Mouse (Mus musculus): ENCODE measurements at regions not wholly inside any gene's neighbourhood (a gene's known extent, or its start where the extent isn't known, plus 50 kb on each side); places are given as distances from the start of the nearest gene placed in this dataset.

DNA sequence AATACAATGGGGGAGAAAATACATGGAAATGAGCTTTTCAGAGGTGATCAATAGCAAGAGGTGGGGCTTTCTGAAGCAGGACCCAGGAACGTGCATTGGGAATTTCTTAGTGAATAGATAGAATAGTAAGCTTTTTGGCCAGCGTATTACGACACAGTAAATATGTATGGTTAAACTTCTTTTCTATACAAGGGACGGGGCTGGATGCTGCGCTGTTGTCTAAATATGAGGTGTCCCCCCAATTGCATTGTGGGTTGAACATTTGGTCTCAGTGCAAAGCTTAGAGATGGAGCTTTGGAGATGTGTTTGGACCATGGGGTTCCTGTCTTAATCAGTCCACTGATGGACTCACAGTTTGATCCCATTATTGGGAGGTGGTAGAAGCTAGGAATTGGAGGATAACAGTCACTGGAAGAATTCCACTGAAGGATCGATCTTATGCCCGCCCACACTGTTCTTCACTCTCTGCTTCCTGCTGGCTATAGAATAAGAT is 168.6 kb downstream of the Gm19410 start:
- DNase-seq (ENCODE audit: low spot score in 2 of 2): no peak

DNA sequence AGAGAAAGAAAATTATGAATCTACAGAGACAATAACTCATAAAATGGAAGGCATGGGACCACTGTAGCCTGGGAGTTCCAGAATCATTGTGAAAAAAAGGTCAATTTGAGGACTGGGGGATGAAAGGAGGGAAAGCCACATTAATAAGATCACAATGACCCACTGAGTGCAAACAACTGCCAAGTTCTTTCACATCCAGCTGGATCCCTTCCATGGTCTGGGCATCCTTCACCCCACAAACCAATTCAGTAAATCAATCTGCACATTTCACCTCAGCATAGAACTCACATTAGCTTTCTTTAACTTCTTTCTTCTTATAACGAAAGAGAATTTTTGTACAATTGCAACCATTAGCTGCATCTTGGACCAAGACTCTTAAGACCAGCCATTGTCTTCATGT is 169.4 kb downstream of the Gm19410 start:
- no peak for DNase-seq (ENCODE audit: low spot score in 2 of 2)

DNA sequence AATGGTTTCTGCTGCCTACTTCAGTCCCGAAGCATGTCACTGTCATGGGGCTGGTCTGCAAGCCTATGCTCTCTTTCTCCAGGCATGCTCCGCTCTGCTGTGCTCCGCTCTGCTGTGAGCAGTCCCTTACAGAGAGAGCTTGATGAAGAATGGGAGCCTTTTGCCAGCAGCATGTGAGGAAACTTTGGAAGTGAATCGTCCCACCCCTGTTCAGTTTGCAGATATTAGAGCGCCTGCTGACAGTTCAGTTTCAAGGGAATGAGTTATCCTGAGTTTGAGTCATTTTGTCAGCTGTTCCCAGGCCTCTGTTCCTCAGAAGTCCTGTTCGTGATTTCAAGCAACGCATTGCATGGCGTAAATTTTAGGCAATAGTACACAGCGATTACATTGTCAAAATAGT is 173.6 kb downstream of the Gm19410 start:
- no peak for DNase-seq (ENCODE audit: low spot score in 2 of 2)

DNA sequence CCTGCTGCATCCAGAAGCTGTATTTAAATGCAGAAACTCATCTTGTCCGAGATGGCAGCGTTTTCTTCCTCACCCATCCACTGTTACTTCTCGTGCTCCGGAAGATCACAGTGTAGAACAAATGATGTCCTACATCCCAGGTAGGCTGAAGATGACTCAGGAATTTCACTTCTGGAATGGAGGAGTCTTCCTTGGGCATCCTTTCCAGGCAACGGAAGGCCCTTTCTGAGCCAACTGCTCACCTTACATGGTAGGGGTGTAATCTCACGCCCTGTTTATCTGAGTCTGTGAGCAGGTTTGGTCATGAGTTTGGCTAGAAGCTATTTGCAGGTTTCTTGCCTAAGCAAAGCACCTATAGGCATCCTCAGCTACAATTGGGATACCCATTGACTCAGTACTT is 176.9 kb downstream of the Gm19410 start:
- DNase-seq (ENCODE audit: low spot score in 2 of 2): no peak

DNA sequence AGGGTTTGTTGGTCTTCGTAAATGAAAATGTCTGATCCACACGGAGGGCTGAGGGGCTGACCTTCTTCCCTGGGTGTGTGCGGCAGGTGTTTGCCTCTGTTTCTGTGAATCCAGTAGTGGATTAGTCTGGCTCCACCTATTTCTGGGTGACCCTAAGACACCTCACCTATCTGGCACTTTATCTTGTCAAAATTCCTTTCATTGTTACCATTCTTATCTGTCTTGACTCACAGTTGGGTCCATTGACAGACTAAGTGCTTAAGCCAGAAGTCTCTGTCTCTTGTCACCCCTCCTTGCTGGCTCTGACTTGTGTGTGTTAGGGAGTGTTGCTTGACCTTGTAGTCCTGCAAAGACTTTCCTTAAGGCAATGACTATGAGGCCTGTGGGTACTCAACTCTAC is 178.1 kb downstream of the Gm19410 start:
- no peak for DNase-seq (ENCODE audit: low spot score in 2 of 2)

DNA sequence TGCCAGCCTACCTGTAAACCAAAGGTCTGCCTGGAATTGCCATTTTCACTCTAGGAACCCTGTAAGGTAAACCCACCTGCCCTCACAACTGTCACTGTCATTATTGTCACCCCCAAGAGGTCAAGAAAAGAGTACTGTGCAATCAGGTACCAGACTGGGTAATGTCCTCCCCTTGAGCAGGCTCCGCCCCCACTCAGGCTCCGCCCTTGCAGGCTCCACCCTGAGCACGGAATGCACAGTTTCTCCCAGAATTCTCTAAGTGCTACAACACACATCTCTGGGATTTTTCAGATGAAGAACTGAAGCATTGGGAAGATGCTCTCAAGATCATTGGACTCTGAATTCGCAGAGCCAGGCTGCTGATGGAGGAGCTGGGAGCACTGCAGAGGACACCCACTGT is 178.9 kb downstream of the Gm19410 start:
- no peak for DNase-seq (ENCODE audit: low spot score in 2 of 2)

DNA sequence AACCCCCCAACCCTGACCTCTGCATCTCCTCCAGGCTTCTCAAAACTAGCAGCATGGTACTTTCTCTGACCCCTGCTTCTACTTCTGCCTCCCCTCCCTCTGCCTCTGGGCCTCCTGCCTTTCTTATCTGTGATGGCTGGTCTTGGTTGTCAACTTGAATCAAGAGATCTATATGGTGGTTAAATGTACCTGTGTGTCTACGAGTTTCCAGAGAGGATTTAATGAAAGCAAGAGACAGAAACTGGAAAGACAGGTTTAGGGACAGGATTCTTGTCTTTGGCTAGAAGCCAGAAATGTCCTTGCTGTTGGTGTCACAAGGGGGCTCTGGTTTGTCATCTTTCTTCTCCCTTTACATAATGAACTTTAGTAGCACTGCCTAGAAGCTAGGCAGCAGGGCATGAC is 180.9 kb downstream of the Gm19410 start:
- DNase-seq (ENCODE audit: low spot score in 2 of 2): peak; percentile 26

DNA sequence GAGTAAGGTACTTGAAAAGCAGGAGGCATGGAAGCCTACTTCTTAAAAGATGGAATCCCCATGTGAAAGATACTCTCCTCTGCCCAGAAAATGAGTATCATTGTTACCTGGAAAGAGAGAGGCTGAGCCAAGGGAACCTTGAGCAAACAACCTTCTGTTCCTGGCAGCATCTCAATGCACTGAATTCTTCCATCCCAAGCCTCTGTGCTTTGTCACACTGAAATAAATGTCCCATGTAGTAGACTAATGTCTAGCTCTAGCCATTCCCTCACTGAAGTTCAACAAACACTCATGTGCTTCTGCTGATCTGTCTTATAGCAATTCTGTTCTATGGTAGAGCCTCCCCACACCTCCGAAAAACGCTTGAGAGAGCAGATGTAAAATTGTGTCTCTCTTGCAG is 182.6 kb downstream of the Gm19410 start:
- DNase-seq (ENCODE audit: low spot score in 2 of 2): no peak

DNA sequence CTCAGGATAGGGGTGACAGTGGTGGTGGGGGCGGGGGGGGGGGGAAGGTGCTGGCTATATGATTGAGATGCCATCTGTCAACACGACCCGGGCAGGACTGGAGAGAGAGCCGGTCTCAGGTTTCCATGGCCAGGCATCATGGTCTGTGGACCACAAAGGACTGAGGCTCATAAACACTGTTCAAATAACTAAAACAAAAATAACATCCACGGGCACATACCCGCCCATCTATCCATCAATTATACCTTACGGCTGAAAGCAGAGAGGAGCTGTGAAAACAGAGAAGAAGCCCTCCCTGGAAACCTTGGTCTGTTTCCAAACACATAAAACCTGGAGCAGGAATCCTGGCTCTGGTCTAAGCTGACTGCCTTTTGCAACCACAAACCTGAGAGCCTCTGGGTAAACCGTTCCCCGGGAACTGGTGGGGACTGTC is 183.2 kb downstream of the Gm19410 start:
- no peak for DNase-seq (ENCODE audit: low spot score in 2 of 2)

DNA sequence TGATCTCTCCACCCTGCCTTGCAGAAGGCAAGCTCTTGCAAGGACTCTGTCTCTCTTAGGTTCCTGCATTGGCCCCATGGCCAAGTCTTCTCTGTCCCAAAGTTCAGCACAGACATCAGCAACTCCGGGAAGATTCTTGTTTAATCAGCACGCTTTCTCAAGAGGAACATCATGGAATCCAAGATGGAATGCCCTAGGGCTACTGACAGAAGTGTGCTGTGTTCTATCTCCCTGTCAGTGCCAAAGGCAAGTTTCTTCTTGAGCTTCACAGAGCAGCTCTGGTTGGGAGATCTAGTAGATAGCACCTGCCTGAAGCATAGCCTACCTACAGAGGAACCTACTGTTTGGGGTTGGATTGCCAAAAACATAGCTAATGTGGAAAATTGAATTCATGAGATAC is 189.9 kb downstream of the Gm19410 start:
- DNase-seq (ENCODE audit: low spot score in 2 of 2): no peak

DNA sequence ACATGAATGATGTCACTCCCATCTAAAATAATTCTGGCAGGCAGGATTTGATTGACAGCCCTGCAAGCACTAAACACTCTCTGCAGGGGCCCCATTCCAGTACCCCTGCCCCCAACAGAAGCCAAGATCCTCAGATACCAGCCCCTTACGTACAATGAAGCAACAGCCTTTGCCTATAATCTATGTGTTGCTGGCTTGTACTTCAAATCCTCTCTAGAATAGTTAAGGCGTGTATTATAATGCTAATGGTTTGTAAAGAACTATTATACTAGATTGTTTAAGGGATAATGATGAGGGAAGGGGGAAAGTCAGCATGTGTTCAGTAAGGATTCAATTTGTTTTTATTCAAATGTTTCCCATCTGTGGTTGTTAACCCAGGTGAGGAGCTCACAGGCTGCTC is 190.7 kb downstream of the Gm19410 start:
- DNase-seq (ENCODE audit: low spot score in 2 of 2): no peak

DNA sequence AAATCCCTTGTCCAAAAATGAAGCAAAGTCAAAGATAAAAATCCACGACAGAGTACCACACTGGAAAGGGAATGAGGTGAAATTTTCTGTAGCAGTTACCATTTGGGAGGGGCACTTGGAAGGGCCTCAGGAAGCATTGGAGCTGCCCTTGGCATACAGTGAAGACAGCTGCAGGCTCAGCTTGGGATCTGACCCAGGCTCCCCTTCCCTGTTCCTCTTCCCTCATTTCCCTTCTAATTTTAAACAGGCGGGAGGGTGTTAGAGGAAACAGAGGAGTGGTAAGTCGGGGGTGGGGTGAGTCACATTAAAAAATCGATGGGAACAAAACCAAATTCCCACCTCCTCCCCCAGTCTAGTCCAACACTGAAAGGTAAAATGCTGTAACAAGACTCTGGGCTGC is 193.6 kb downstream of the Gm19410 start:
- no peak for DNase-seq (ENCODE audit: low spot score in 2 of 2)

DNA sequence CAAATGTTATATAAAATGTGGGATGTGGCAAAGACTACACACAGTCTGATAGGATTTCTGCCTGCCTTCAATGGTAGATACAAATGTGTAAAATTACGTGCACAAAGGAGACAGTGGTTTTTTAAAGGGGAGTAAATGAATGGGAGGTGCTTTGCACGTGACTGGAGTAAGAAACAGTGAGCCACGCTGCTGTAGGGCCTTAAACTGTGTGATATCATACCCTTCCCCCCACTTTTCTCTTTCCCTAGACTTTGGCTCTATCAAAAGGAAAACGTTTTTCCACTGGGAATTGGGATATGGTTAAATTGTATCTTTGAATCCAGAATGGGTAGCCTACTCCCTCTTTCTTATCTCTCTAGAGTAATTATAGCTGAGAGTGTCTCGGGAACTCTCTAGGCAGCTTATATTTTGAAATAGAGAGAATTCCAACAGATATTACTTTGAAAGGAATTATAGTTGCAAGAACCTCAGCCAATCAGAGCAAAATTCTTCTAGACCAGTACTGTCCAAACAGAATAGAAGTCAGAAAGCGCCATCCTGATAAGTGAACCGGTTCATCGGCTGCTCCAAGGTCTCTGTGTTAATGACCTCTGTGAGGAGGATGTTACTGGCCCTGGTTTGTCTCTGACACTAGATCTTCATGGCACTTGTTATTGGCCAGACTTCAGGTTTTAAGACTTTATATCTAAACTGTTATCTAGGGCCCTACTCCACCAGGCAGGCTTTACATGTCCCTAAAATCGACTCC is 195.5 kb downstream of the Gm19410 start:
- DNase-seq (ENCODE audit: low spot score in 2 of 2): no peak

DNA sequence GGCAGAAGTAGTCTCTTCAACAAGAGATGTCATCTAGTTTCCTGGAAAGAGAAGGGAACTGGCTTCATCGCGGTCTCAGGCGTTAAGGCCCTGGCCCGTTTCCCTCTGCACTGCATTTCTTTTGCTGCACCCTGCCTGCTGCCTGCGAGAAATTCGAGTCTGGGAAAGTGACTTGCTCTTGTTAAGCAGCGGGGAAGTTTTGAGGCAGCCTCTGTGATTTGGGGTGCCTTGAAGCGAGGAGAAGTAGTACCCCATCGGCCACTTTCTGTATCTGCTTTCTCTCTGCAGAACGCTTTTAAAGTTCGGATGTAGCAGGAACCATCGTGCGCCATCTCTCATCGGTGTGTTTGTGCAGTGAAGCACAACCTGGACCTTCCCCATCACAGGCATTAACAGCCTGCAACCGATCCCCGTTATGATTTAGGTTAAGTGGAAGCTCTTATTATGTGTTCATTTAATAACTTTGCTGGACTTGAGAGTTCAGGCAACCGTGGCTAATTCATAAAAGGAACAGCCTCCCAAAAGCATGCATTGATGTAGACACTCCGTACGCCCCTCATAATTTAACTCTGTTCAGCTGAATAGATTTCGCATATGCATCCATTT is 196.1 kb downstream of the Gm19410 start:
- no peak for DNase-seq (ENCODE audit: low spot score in 2 of 2)

DNA sequence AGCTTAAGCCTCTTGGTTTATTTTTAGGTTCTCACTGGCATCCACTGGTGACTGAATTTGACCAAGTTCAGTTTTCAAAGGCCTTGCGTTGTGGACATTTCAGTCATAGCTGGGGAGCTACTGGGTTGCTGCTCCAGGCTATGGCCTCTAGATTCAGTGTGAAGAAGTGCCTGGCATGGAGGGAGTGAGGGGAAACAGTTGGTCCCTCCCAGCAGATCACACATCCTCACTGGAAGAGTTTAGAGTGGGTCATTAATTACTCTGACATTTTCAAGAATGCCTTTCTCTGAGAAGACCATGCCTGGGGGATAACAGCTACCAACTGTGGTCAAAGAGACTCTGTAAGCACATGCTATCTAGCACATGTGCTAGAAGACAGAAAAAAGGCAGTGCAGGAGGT is 199.3 kb downstream of the Gm19410 start:
- DNase-seq (ENCODE audit: low spot score in 2 of 2): no peak

DNA sequence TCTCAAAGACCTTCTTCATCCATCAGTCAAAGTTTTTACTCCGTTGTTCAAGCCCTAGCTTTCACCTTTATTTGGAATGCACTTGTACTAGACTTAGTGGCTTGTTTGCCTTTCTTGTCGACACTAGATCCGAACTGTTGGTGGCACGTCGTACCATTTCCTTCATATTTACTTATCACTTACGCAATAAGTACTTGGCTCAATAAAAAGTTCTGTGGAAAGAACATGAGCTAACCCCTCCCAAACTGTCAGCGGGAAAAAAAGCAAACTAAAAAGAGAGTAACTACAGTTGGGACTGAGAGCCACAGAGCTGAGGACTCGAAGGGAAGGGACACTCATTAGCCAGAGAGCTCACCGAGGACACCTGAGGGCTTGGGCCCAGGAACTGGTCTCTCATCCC is 202.8 kb downstream of the Gm19410 start:
- DNase-seq (ENCODE audit: low spot score in 2 of 2): no peak

DNA sequence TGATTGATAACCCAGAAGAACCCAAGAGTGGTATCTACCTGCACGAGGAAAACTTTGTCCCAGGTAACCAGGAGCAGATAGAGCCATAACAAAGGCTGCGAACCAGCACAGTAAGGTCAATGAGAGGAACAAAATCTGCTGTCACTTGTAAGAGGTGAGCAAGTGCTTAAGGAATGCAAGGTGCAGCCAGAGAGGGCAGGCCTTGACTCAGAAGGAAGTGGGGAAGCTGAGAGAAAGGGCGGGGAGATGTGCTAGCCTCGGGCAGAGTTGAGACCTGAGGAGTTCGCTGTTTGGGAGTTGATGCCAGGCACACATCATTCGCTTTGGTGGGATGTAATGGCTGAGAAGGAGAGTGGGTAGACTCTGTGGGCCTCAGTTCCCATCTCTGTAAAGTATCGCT is 205.5 kb downstream of the Gm19410 start:
- peak; percentile 28 to 30 for DNase-seq (ENCODE audit: low spot score in 2 of 2)

DNA sequence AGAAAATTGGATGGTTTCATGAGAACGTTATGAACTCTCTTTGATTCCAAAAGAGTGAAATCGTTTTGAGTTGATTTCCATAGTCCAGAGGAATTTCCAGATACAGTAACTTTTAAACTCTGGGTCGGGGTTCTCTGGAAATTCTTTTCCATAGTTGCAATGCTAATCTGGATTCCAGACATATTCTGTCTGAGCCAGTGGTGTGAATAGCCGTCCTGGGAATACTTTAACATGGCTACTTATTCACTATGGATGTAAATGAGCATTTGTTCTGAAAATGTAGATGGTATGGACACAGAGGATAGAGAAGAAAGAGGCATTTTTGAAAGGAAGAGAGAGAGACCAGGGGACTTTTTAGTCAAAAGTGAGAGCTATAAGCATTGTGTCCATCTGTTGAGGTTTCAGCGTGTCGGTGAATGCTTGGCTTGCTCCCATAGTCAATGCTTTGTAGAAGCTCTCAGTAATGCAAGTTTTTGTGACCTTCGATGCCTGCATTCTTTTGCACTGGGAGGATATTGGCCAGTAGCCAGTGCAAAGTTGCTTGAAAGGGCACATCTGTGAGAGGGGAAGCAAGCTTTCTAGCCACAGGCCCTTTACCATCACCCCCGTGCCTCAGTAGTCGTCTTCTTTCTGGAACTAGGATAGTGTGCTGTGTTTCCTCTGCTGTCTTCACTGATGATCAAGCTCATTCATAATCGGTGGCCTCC is 208.9 kb downstream of the Gm19410 start:
- DNase-seq (ENCODE audit: low spot score in 2 of 2): no peak

DNA sequence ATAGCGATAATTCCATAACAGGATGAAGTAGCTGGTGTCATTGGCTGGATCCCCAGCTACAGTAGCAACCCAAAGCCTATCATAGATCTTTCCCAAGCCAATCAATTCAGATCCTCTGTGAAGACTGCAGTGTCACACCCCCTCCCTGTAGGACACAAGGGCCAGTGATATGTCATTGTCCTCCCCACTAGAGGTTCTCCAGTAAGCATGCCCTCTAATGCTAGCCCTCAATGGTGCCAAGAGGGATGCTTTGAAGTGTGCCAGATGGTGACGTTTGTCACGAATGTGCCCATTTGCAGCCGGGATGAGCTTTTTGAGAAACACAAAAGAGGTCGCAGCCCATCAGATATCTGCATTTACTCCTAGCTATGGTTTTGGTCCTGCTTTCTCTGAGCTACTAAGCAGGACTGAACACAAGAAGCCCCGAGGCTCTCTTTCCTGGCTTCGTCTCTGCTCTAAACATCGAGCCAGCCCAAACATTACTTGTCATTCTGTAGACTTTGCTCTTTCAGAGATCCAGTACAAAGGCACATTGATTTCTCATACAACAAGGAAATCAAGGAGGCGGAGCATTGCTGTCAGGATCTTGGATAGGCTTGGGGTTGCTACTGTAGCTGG is 214.2 kb downstream of the Gm19410 start:
- DNase-seq (ENCODE audit: low spot score in 2 of 2): no peak

DNA sequence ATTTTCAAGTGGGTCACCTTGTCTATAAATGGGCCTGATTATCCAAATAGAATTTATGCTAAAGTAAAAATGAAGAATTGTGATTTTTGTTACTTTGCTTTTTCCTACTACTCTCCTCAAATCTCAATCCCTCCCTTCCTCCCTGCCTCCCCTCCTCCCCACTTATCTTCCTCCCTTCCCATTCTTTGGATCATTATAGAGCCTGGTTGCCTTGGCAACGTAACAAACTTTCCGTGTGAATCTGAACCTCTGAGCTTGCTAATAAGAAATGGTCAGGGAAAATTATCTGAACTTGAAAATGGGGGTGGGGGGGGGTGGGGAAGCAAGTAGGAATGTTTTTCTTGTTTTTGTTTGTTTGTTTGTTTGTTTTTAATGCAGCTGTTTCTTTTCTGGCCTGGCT is 217.5 kb downstream of the Gm19410 start:
- no peak for DNase-seq (ENCODE audit: low spot score in 2 of 2)

DNA sequence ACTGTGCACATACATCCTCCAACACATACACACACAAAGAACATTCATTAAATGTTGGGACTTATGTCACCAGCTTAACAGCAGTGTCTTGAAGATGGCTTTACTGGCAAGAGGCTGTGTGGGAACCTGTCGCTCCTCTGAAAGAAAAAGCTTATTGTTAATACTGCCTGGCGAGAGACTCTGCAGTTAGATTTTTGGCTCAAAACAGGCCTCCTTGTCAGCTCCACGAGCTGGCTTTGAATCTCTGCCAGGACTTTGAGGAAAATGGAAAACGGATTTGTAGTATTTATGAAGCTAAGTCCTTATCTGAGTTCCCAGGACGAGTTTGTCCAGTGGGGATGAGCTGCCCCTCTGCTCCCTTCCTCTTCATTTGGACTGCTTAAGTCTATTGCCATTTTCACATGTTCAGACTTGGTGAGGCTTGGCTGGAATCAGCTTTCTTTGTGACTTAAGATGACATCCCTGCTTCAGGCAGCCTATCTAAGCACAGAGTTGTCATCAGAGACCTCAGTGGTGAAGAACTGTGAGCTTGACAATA is 219.6 kb downstream of the Gm19410 start:
- DNase-seq (ENCODE audit: low spot score in 2 of 2): no peak

DNA sequence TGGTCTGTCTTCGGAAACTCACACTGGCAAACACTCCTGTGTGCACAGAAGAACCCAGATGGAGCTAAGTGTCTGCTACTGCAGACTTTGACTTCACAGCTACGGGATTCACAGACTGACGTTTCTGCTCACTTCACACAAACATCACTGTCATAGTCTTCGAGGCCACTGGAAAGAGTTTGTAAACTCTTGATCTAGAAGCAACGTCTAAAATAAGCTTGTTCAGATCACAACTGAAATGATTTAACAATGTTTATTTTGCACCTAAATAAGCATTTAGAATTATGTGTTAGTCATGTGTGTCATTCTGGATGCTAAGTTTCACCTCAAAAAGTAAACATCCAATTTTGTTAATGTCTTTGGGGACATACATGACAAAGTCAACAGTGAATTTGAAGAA is 221.7 kb downstream of the Gm19410 start:
- no peak for DNase-seq (ENCODE audit: low spot score in 2 of 2)

Measured in urinary bladder, postnatal 36 days (tissue).